ENCODE assay signal across 22 mouse cellular contexts in the genomic region with DNA sequence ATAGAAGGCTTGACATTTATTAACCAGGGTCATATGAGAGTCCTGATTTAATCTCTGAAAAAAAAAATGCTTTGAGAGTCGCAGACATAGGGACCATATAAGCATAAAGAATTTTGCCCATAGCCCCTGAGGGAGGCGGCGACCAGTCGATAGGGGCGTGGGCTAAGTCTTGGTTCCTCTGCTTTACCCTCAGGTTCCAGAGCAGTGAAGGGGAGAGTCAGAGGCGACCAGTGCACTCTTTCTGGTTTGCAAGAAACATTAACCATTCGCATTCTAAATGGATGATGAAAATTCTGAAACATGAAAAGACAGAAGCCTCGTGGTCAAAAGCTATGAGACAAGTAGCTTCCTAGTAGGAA.
DNase-seq lines count a peak whose midpoint lies in the region; ATAC-seq and TF ChIP-seq lines count a peak whose summit lies in the region.
"Had no signal": no experiment of that assay in that cellular context is flagged by ENCODE, and none has a peak within 500 bp of the region (broad histone marks: within the 10 kb centered on the region; RNA-seq: fewer than 3 reads in every experiment).

No protein-coding gene starts in this region.

- H3K36me3 ChIP-seq in kidney, embryonic 15.5 days = no peaks in the 10 kb centered on the region
- H3K36me3 ChIP-seq in stomach, embryonic 16.5 days (ENCODE audit: control insufficient read depth, insufficient read depth, low read length) = no peaks in the 10 kb centered on the region
- no peaks in the 10 kb centered on the region for H3K36me3 ChIP-seq in stomach, postnatal 0 days (ENCODE audit: control insufficient read depth, insufficient read depth, low read length)
- H3K36me3 ChIP-seq in intestine, postnatal 0 days (ENCODE audit: control insufficient read depth, insufficient read depth) = no peaks in the 10 kb centered on the region
- H3K36me3 ChIP-seq: embryonic facial prominence, embryonic 12.5 days; embryonic facial prominence, embryonic 15.5 days; G1E; heart, embryonic 12.5 days; heart, embryonic 15.5 days; hindbrain, embryonic 10.5 days; hindbrain, embryonic 13.5 days had no signal

- no peak for DNase-seq in kidney, adult 11 months
- no peak for DNase-seq in stomach, postnatal 0 days (ENCODE audit: low spot score)
- DNase-seq in spleen, postnatal 14 days (ENCODE audit: low spot score in 2 of 2) = no peak
- DNase-seq: cerebellum, adult 11 months; cerebellum, adult 2 months; cerebellum, adult 9-11 months; forebrain, postnatal 0 days; gastrocnemius, adult 2 months; gastrocnemius, postnatal 14 days had no signal

- no peaks in the 10 kb centered on the region for H3K27me3 ChIP-seq in kidney, embryonic 15.5 days
- no peaks in the 10 kb centered on the region for H3K27me3 ChIP-seq in stomach, embryonic 16.5 days (ENCODE audit: control insufficient read depth, insufficient read depth, low read length)
- no peaks in the 10 kb centered on the region for H3K27me3 ChIP-seq in stomach, postnatal 0 days (ENCODE audit: control insufficient read depth, insufficient read depth, low read length)
- no peaks in the 10 kb centered on the region for H3K27me3 ChIP-seq in intestine, postnatal 0 days (replicated peaks; ENCODE audit: control insufficient read depth, insufficient read depth, low read length)
- H3K27me3 ChIP-seq: embryonic facial prominence, embryonic 12.5 days; embryonic facial prominence, embryonic 15.5 days; heart, embryonic 12.5 days; heart, embryonic 15.5 days; hindbrain, embryonic 13.5 days; Patski had no signal

- ATAC-seq in kidney, embryonic 15.5 days (replicated peaks; ENCODE audit: low FRiP score) = peak; percentile 71; the same call in 1 of the 2 replicates
- ATAC-seq in stomach, embryonic 16.5 days (ENCODE audit: insufficient read depth, low FRiP score) = no peak
- ATAC-seq in stomach, postnatal 0 days (ENCODE audit: low FRiP score, low TSS enrichment) = no peak
- ATAC-seq in intestine, postnatal 0 days = no peak
- ATAC-seq: forebrain, embryonic 14.5 days; forebrain, postnatal 0 days; hindbrain, embryonic 16.5 days; Patski had no signal

- TF ChIP-seq CTCF in stomach, postnatal 0 days (IDR thresholded peaks at IDR 0.05; ENCODE audit: low read depth) = no peak
- no peak for TF ChIP-seq CTCF in intestine, postnatal 0 days (IDR thresholded peaks at IDR 0.05; ENCODE audit: low read depth)

- no peak overlapping the region for H3K9ac ChIP-seq in kidney, embryonic 15.5 days
- H3K9ac ChIP-seq in stomach, embryonic 16.5 days (ENCODE audit: low read length) = no peak overlapping the region
- no peak overlapping the region for H3K9ac ChIP-seq in stomach, postnatal 0 days (ENCODE audit: low read length)
- no peak overlapping the region for H3K9ac ChIP-seq in intestine, postnatal 0 days (ENCODE audit: low read depth, low read length)
- H3K9ac ChIP-seq: embryonic facial prominence, embryonic 12.5 days; embryonic facial prominence, embryonic 15.5 days; forebrain, postnatal 0 days; heart, embryonic 12.5 days; heart, embryonic 15.5 days; hindbrain, embryonic 13.5 days had no signal

- no peak overlapping the region for H3K4me3 ChIP-seq in kidney, embryonic 15.5 days (replicated peaks)
- no peak overlapping the region for H3K4me3 ChIP-seq in stomach, embryonic 16.5 days (replicated peaks; ENCODE audit: low read length)
- H3K4me3 ChIP-seq in stomach, postnatal 0 days (ENCODE audit: low read depth, low read length) = no peak overlapping the region
- no peak overlapping the region for H3K4me3 ChIP-seq in intestine, postnatal 0 days (ENCODE audit: low read depth, low read length)
- H3K4me3 ChIP-seq: embryonic facial prominence, embryonic 12.5 days; embryonic facial prominence, embryonic 15.5 days; gastrocnemius, adult 2 months; heart, embryonic 12.5 days; heart, embryonic 15.5 days; hindbrain, embryonic 10.5 days; hindbrain, embryonic 13.5 days had no signal

- WGBS in kidney, embryonic 15.5 days = 71% methylated on average over 8 of the region's 8 CpGs
- 67% methylated on average over 8 of the region's 8 CpGs for WGBS in stomach, embryonic 16.5 days
- WGBS in stomach, postnatal 0 days = 71% methylated on average over 8 of the region's 8 CpGs
- WGBS in intestine, postnatal 0 days = 38% methylated on average over 8 of the region's 8 CpGs

- H3K27ac ChIP-seq in kidney, embryonic 15.5 days = no peak overlapping the region
- no peak overlapping the region for H3K27ac ChIP-seq in stomach, embryonic 16.5 days (ENCODE audit: low read length)
- no peak overlapping the region for H3K27ac ChIP-seq in stomach, postnatal 0 days (replicated peaks)
- H3K27ac ChIP-seq in intestine, postnatal 0 days (ENCODE audit: low read depth, low read length) = no peak overlapping the region
- H3K27ac ChIP-seq: embryonic facial prominence, embryonic 12.5 days; embryonic facial prominence, embryonic 15.5 days; gastrocnemius, adult 2 months; heart, embryonic 15.5 days; hindbrain, embryonic 10.5 days; hindbrain, embryonic 13.5 days had no signal

- TF ChIP-seq EP300 in stomach, postnatal 0 days (optimal IDR thresholded peaks at IDR 0.05) = no peak

- peaks cover 12% of the 10 kb centered on the region; the same call in 1 of the 2 replicates for H3K4me1 ChIP-seq in kidney, embryonic 15.5 days
- H3K4me1 ChIP-seq in stomach, embryonic 16.5 days (ENCODE audit: control insufficient read depth, insufficient read depth, low read length) = no peaks in the 10 kb centered on the region
- H3K4me1 ChIP-seq in stomach, postnatal 0 days (replicated peaks; ENCODE audit: control insufficient read depth, insufficient read depth) = no peaks in the 10 kb centered on the region
- no peaks in the 10 kb centered on the region for H3K4me1 ChIP-seq in intestine, postnatal 0 days (replicated peaks; ENCODE audit: control insufficient read depth, insufficient read depth, low read length)
- H3K4me1 ChIP-seq: embryonic facial prominence, embryonic 15.5 days; heart, embryonic 12.5 days had no signal

- H3K9me3 ChIP-seq in kidney, embryonic 15.5 days (replicated peaks) = no peaks in the 10 kb centered on the region
- H3K9me3 ChIP-seq in stomach, embryonic 16.5 days (replicated peaks; ENCODE audit: control insufficient read depth, low read length) = no peaks in the 10 kb centered on the region
- no peaks in the 10 kb centered on the region for H3K9me3 ChIP-seq in stomach, postnatal 0 days (ENCODE audit: control insufficient read depth, low read length)
- H3K9me3 ChIP-seq in intestine, postnatal 0 days (ENCODE audit: control insufficient read depth) = no peaks in the 10 kb centered on the region
- H3K9me3 ChIP-seq: embryonic facial prominence, embryonic 12.5 days; embryonic facial prominence, embryonic 15.5 days; heart, embryonic 12.5 days; heart, embryonic 15.5 days; hindbrain, embryonic 10.5 days; hindbrain, embryonic 13.5 days had no signal

- no peak overlapping the region for H3K4me2 ChIP-seq in kidney, embryonic 15.5 days
- H3K4me2 ChIP-seq in stomach, embryonic 16.5 days (ENCODE audit: low read depth, low read length) = 0 out of 2 replicates have a peak overlapping the region, but pooled peaks have one; percentile 19
- H3K4me2 ChIP-seq in stomach, postnatal 0 days (replicated peaks; ENCODE audit: low read depth) = no peak overlapping the region
- peak overlapping the region; percentile 41 for H3K4me2 ChIP-seq in intestine, postnatal 0 days (replicated peaks; ENCODE audit: low read depth)
- H3K4me2 ChIP-seq: embryonic facial prominence, embryonic 12.5 days; embryonic facial prominence, embryonic 15.5 days; heart, embryonic 12.5 days; hindbrain, embryonic 13.5 days had no signal

Comparison
In these comparisons a context has a peak if more than half of its experiments do, and no peak if none do; other contexts are left out.
1. H3K4me2 ChIP-seq: peak in stomach, embryonic 16.5 days (single experiment) and intestine, postnatal 0 days (single experiment); none in kidney, embryonic 15.5 days (single experiment) and stomach, postnatal 0 days (single experiment).